Mouse (Mus musculus) v-Abl transformed pro-B cells (cell line): ENCODE results near the gene Zw10.

Experiments
- in situ Hi-C, 2 experiments: fragments of 400-800 bp; cut with MboI; formaldehyde crosslinking; loops; one replicate each; pipeline ENCODE4 v1.15.1; 2025; ENCODE audit not compliant: unreplicated experiment in 2 of 2

The Zw10 gene

DNA sequence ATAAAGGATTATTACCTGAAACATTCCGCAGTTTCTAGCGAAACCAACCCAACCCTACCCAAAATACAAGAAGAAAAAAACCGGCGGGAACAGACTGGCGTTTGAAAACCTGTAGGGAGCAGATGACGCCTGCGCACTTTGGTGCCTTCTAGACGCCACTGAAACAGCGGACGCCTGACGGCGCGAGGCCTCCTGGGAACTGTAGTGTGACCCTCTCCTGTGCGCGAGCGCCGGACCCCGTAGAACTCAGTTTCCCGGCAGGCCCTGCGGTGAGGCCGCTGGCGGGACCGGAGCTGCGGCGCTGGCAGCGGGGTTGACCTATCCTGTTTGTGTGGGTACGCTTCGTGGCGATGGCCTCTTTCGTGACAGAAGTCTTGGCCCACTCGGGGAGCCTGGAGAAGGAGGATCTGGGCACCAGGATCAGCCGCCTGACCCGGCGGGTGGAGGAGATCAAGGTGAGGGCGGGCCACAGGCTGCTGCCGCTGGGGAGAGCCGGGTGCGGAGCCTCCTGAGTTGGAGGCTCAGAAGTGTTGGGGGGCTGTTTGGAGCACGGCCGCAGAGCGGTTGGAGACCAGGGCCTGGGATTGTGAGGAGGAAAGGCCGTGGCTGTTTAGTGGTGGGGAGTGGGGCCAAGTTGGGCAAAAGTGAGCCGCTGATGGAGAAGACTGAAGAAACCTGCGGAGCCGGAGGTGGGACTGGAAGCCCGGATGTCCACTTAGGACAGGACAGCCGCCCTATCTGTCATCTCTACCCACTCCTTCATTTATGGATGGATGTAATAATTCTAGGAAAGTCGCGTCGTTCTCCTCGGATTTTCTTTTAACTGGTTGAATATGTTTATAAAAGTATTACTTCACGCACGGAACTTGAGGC, at the start of gene Zw10:
Gene Zw10 (plus strand): TSS at position 281 of the 873 bp plus-strand sequence.
- in situ Hi-C loops, result loop anchor here (10.0 to 25.0 kb wide), 2 partner anchors 411 to 568 kb away; partner anchors contain the start of genes Gm5617 (in 2 of the 2), Rbm7 (in 2 of the 2) and Rexo2 (in 2 of the 2)

DNA sequence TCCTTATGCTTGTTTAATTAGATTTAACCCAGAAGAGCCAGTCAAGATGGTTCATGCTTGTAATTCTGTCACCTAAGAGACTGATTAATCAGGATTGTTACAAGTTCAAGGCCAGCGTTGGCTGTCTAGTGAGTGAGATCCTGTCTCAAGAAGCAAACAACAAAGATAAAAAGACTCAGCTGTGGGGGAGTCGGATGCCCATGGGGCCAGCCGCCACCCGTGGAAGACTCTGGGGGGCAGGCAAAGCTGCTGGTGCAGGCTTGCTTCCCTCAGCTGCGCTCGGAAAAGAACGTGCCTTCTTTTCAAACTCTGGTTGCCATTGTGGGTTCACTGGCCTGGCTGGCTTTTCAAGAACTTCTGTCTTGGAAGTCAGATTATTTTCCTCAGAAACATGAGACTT, 39.6 kb upstream of the Zw10 start:
- in situ Hi-C loops, result no loop called here

DNA sequence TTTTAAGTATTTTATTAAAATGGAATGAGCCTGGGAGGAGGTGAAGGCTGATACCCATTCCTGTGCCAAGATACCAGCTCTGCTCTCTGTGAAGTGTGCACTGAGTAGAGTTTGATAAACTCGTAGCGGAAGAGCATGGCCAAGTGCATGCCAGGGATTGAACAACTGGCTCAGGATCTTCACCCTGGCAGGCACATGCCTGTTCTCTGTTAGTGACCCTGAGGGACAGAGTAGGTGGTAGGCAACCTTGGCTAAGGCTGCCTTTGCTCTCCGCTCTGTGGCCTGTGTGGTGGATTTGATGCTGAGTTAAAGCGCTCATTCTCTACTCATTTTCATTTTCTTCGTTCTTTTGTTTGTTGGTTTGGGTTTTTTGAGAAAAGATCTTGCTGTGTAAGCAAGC, 34.1 kb upstream of the Zw10 start:
- in situ Hi-C loops, result no loop called here

DNA sequence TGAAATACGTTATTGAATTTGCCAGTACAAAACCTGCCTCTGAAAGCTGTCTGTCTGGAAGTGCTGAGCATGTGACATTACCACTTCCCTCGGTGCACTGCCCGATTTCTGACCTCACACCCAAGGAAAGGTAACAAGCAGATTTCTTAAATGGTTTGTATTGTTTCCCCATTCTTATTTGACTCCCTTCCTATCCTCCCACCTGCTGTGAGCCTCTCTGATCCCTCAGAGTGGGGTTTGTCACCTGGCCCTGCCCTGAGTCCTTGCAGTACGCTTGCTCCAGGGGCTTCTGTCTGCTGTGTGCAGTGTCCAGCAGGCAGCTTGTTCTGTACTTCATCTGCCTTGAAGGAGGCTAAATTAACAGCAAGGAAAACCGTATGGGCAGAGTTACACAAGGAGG, 31.5 kb upstream of the Zw10 start:
- in situ Hi-C loops, result no loop called here

DNA sequence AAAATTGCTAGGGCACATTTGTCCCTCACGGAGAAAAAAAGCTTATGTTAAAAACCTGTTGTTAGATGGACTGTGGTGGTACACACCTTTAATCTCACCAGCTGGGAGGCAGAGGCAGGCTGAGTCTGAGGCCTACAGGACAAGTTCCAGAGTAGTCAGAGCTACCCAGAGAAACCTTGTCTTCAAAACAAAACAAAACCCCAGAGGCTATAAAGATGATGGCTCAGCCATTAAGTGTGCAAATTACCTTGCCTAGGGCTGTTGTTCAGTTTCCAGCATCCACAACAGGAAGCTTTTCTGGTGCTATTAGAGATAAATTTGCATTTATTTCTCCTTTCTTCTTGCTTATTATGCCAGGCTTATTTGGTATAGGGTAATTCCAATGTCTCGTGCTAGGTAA, 30.9 kb upstream of the Zw10 start:
- in situ Hi-C loops, result no loop called here

DNA sequence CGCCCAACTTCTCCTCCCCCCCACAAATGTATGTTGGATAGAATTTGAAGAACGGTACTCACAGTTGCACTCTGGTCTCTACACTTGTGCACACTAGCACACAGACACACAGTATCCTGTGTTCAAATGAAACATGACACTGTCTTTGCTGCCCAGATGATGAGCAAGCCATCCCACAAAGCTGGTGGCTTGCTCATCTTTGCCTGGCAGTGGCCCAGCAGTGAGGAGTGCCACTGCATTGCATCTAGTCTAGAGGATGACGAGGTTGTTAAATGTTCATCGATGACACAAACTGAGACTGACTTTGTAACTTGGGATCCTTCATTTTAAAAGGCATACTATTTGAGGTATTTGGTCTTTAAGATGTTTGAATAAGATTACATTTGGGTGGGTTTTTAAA, 20.6 kb upstream of the Zw10 start:
- in situ Hi-C loops, result no loop called here

DNA sequence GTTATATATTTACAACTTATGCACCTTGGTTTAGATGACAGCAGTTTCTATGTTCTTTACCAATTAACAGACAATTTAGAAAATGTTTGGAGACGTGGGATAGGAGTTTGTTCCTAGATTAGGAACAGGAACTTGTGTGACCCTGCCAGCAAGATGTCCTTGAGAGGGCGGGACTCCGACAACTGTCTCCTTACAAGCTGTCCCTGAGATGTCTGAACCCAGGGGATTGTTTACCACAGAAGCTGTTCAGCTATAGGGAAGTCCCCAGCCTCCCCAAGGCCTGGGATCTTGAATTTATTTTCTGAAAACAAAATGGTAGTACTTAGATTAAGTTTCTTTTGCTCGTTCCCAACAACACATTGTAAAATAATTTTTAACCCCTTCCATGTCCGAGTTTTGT, 4.5 kb upstream of the Zw10 start:
- in situ Hi-C loops, result loop anchor here (5.0 to 25.0 kb wide), 3 partner anchors 64 to 564 kb away; partner anchors contain the start of genes Gm5617 (in 2 of the 2), Rbm7 (in 2 of the 2), Rexo2 (in 2 of the 2) and Usp28 (in 2 of the 2)

DNA sequence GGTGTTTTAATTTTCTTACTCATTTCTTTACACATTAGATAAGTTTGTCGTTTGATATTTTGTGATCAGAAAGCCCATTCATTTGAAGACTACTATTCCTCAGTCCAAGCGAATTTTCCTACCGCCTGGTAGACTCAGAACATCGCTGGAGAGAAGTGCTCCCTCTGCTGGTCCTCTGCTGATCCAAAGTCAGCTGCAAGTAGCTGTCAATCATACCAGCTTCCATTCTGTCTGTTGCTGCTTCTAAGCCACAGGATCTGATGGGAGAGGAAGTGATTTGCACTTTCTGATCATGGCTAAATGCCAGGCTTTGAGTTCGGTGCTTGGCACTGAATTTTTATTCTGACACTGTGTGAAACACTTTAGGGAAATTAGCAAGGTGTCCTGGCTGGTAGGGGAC, 4.1 kb upstream of the Zw10 start:
- in situ Hi-C loops, result loop anchor here (5.0 to 25.0 kb wide), 3 partner anchors 64 to 564 kb away; partner anchors contain the start of genes Gm5617 (in 2 of the 2), Rbm7 (in 2 of the 2), Rexo2 (in 2 of the 2) and Usp28 (in 2 of the 2)

DNA sequence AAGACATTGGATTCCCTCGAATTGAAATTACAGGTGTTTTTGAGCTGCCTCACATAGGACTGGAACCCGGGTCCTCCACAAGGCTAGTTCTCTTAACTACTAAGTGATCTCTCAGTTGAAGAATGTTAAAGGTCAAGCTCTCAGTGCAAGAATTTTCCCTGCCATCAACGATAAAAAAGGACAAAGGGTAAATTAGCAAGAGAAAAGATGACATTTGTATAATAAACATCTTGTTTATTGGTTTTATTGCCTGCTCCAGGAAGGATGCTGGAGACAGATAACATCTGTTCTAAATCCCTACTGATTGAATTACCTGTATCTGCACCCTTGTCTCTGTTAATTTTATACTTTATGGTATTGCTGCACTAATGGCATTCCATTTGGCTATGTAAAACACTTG, 1.4 kb upstream of the Zw10 start:
- in situ Hi-C loops, result loop anchor here (5.0 to 25.0 kb wide), 3 partner anchors 67 to 567 kb away; partner anchors contain the start of genes Gm5617 (in 2 of the 2), Rbm7 (in 2 of the 2), Rexo2 (in 2 of the 2) and Usp28 (in 2 of the 2)

DNA sequence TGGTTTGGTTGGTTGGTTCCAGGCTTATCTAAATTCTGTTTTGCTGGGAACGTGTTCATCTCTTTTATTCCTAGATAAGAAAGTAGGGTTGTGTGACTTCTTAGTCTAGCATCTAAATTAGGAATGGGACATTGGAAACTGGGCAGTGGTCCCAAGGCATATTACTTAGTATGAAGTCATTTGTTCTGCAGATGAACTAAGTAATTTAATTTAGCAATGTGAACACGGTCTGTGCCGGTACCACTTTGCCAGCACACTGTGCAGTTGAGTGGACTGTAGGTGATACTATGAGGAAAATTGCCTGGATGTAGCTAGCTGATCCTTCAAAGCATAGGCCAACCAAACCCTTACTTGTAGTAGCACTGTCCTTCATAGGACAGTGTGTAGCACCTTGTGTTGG, 21.4 kb downstream of the Zw10 start:
- in situ Hi-C loops, result loop anchor here (25.0 kb wide), 2 partner anchors 1360 to 1385 kb away; no protein-coding TSS in a partner anchor

DNA sequence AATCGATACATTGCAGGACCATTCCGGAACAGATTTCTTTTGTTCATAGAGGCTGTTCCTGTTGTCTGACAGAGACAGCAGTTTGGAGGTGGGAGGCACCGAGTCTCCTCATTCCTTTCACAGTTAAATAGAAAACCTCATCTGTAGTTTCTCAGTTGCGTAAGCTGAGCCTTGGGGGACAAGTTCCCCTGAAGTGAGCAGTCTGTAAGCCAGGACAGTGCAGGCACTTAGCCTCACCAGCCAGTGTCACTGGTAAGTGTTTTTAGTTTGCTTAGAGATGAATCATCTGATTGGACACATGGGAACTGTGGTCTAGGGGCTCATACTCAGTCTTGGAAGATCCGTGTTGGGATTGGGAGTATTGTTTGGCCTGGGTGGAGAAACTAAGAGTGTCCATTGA, 25.7 kb downstream of the Zw10 start, which contains the start of gene Tmprss5:
Gene Tmprss5 (plus strand): TSS at position 154 of the 400 bp plus-strand sequence.
- in situ Hi-C loops, result loop anchor here (5.0 to 25.0 kb wide), 4 partner anchors 204 to 1381 kb away; partner anchors contain the start of gene Ttc12 (in 2 of the 2)

DNA sequence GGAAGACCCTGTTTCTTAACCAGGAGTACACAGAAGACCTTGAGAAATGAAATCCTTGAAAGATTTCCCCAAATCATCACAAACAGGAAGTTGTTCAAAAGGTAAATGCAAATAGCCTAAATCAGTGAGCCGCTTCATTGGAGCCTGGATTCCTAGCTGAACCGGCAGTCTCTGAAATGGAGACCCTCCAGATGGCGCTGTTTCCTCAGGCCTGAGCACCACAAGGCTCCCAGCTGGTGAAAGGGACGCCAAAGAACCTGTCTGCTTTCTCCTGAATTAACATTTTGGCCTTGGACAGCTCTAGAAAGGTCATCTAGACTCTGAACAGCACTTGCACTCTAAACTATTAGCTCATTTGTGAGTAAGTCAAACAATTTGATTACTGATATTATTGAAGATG, 26.1 kb downstream of the Zw10 start:
- in situ Hi-C loops, result loop anchor here (5.0 to 25.0 kb wide), 4 partner anchors 203 to 1381 kb away; partner anchors contain the start of gene Ttc12 (in 2 of the 2)

DNA sequence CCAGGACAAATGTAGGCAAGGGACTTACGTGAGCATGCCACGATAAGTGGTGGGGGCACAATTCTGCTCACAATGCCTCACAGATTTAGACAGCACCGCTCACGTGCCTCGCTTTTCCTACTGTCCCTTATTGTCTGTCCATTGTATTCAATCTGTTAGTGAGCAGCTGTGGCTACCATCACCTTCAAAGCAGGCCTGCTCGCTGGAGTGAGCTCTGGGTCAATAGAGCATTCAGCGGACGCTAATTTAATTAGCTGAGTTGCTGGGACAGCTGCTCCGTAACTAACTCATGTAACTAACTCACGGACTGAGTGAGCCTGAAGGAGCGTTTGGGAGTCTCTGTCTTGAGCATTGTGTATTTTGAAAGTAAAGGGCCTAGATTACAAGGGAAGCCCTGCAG, 31.9 kb downstream of the Zw10 start:
- in situ Hi-C loops, result loop anchor here (10.0 to 25.0 kb wide), 3 partner anchors 197 to 1375 kb away; no protein-coding TSS in a partner anchor

DNA sequence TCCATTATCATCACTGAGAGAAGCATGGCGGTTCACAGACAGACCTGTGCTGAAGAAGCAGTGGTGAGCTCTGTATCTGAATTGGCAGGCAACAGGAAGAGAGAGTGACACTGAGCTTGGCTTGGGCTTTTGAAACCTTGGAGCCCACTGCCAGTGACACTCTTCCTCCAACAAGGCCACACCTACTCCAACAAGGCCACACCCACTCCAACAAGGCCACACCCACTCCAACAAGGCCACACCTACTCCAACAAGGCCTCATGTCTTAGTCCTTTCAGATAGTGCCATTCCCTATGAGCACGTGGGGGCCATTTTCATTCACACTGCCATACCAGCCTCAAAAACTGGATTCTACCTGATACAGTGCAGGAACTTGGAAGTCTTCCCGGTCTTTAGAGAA, 43.5 kb downstream of the Zw10 start:
- in situ Hi-C loops, result loop anchor here (25.0 kb wide), 2 partner anchors 1338 to 1363 kb away; no protein-coding TSS in a partner anchor

DNA sequence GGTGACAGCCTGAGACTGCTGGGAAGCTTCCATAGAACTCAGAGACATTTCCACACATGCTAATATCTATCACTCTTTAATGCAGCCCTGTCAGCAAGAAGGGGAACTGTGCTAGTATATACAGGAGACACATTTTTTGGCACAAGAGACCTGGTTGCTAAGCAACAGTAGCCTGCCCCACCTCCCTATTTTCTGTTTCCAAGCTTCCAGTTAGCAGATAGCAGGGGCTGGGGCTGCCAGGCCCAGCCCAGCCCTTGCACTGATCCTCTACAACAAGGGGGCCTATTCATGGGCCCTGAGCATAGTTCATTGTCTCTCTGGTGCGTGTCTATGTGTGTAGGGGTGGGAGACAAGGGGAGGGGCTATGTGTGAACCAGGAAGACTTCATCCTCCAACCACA, 46.9 kb downstream of the Zw10 start:
- in situ Hi-C loops, result no loop called here

DNA sequence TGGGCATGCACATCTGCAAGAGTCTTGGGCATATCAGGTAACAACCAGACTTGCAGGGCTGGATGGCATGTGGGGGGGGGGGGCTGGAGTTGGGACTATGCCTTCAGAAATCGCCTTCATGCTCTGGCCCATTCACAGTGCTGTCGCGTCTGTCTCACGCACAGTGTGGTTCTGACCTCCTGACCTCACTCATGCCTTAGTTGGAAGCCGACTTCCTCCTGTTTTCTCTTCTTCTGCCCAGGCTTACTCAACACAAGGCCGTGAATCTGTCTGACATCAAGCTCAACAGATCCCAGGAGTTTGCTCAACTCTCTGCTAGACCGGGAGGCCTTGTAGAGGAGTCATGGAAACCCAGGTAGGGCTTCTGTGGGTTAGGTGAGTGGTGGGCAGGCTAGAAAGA, 53.7 kb downstream of the Zw10 start:
- in situ Hi-C loops, result no loop called here

DNA sequence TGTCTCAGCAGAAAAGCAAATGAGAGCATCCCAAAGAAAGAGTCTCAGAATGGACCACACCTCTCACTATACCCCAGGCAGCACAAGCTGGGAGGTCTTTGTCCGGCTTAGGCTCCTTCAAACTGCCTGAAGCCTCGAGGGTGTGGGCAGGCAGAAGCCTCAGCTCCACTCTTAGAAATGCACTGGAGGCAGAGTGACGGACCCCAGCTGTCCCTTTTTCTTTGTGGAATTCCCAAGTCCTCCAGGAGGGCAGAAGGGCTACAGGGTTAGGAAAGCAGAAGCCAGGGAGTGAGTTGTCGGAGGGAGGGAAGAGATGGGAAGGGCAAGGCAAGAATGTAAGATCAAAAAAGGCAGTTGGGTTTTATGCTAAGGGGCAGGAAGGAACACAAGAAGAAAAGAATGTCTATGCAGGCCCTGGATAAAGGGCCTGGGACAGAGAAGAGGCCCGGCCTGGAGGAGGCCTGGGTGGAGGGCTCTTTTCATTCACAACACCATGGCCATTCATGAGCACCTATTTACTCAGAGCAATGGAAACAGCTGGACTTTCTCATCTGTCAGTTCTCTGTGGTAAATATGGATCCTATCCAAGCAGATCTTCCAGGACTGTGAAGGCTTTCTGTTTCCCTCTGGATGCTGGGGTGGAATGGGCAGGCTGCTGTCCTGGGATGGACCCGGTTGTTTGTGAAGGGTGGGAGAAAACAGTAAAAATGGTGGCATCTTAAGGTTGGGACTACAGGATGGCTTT, 55.2 kb downstream of the Zw10 start:
- in situ Hi-C loops, result no loop called here

DNA sequence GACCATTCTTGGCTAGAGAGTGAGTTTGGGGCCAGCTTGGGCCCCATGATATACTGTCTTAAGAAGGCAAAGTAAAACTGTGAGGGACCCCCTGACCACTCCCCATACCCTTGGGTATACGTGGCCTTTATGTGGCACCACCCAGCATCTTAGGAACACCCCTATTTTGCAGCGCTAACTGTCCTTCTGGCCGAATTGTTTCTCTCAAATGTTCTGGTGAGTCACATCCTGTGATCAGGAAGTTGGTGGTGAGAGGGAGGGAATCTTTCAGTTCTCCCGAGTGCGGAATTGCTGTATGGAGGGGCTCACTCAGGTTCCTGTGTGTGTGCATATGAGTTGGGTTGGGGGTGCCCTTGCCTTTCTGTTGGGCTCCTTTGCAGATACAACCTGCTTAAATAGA, 55.9 kb downstream of the Zw10 start:
- in situ Hi-C loops, result no loop called here

DNA sequence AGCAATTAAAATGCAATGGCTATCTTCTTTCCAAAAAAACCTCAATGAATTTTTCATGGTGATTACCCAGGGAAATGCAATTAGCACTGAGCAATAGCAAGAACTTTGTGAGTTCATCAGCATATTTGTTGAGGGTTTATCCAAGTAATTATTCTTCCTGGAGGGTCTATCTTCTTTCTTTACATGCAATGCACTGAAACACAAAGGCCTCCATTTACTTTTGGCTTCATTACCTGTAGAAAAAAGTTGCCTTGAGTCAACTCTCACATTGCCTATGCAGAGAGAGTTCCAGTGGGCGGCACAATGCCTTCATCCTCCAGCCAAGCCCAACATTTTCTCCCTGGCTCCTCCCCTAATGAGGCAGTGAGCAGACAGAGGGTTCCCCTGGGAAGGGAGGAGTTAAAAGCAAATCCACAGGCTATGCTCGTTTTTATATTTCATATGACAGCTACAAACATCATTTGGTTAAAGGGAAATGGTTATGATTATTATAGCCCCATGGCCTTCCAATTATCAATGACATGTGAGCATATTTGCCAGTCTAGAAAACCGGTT, 62.9 kb downstream of the Zw10 start:
- in situ Hi-C loops, result no loop called here

DNA sequence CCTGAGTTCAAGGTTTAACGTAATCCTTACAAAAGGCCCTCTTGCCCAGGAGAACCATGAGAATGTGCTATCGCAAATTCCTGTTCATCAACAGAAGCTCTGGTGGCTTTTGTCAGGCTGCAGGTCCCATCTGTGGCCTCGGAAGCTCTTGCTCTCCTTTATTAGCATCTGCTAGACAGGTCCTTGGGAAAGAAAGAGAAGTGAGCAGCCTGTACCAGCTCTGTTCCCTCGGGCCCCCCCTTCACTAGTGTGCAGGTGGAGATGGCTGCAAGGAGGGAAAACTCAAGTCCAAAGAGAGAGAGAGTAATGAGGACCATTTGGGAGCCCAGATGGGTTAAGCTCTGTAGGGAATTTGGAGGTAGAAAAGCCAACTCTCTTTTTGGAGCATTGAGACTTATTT, 64.3 kb downstream of the Zw10 start:
- in situ Hi-C loops, result no loop called here
